Mouse (Mus musculus) mouse embryonic stem cell (cell line): ENCODE data around the gene Rnf38.

Source experiments
- in situ Hi-C, 2 experiments: fragments of 300-500 bp; cut with MboI; formaldehyde crosslinking; loops; 1 replicate in 1 of 2; 3 replicates in 1 of 2; pipeline ENCODE4 v1.14.3; 2019 to 2020; ENCODE audit warnings: low sequenced_read_pairs in 2 of 2, low pct_unique_long_range_greater_than_20kb in 1 of 2, mixed read lengths in 1 of 2; ENCODE audit not compliant: unreplicated experiment in 1 of 2

The Rnf38 gene

DNA sequence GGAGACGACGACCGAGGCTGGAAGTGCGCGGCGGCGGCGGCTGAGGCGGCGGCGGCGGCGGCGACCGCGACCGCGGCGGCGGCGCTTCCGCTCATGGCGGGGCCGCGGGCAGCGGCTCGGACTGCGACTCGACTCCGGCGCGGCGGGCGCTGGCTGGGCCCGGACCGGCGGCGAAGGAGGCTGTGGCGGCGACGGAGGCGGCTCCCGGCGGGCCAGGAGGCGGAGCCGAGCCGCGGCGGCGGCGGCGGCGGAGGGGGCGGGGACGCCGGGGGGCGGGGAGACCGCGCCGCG lies at the start of gene Rnf38:
Rnf38 (minus strand) TSS at position 77 of the 291 bp plus-strand sequence.
- in situ Hi-C loops: no loop called here

DNA sequence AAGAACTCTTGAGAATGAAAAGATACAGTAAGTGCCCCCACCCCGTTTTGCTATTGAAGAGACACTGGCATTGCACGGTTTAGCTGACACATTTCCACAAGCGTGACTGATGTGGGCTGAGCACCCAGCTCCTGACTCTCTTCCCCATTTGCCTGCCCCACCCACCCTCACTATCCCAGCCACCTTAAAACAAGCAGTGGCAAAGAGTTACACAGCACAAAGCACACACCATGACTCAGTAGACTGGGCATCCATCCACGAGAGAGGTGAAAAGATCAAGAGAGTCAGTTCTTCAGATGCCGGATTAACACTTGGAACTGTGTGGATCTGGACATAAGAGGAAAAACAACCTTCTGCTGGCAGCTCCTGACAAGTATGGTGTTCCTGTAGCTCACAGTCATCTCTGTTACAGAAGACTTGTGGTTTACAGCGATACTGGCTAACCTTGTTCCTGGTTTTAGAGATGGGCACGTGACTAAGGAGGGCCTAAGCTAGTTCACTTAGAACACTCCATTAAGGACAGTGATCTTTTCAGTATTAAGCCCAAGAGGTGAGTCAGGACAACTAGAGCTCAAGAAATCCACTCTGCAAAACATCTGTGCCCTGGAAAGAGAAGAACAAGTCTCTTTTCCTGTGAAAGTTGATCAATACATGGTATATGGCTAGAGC lies 48.1 kb upstream of the Rnf38 start:
- in situ Hi-C loops: no loop called here

- in situ Hi-C loops: no loop called here
Measured at GRCm38 (mm10) chr4:44271134-44271533, 37.5 kb upstream of the Rnf38 start.

GRCm38 (mm10) chr4:44269376-44269817 lies 35.8 kb upstream of the Rnf38 start:
- in situ Hi-C loops: no loop called here

DNA sequence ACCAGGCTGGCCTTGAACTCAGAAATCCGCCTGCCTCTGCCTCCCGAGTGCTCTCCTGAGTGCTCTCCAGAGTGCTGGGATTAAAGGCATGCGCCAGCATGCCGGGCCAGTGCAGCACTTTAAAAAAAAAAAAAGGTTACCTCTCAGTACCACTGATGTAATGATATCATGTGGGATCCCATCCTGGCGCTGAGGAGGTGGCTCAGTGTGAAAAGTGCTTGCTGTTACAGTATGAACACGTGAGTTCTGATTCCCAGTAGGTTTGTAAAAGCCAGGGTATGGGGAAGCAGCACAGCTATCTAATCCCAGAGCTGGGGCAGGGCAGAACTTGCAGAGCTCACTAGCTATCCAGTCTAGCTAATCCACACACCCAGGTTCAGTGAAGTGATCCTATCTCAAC lies 33.8 kb upstream of the Rnf38 start:
- in situ Hi-C loops: no loop called here

DNA sequence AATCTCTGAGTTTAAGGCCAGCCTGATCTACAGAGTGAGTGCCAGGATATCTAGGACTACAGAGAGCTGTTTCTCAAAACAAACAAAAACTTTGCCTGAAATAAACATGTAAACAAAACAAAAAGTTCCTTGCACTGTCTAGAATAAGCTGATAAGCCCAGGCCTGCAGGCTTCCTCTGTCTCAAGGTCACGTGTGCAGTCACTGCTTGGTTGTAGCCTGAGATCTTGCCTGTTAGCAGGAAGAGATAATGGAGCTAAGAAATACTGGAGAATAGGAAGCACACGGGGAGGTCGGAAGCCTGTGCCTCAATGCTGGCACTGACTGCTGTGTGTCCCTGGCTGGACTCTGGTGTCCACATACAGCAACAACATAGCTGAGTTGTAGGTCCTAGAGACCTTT lies 31.9 kb upstream of the Rnf38 start:
- in situ Hi-C loops: no loop called here

GRCm38 (mm10) chr4:44260244-44260643 lies 26.7 kb upstream of the Rnf38 start:
- in situ Hi-C loops: no loop called here

DNA sequence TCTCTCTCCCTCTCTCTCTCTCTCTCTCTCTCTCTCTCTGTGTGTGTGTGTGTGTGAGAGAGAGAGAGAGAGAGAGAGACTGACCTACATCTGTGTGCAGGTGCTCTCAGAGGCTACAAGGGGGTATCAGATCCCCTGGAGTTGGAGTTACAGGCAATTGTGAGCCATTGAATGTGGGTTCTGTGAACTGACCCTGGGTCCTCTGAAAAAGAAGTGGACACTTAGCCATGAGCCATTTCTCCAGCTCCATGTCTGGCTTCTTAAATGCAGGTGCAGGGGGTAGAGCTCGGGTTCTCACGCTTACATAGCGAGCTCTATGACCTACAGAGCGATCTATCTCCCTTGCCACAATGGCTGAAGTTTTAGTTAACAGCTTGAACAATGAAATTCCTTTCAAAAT lies 25.5 kb upstream of the Rnf38 start:
- in situ Hi-C loops: loop anchor here in 1 of 2 experiments (5.0 kb wide), 1 partner anchor 52 kb away; no protein-coding TSS in a partner anchor

- in situ Hi-C loops: no loop called here
Measured at GRCm38 (mm10) chr4:44254579-44254978, 21.0 kb upstream of the Rnf38 start.

GRCm38 (mm10) chr4:44253191-44253590 lies 19.6 kb upstream of the Rnf38 start:
- in situ Hi-C loops: no loop called here

DNA sequence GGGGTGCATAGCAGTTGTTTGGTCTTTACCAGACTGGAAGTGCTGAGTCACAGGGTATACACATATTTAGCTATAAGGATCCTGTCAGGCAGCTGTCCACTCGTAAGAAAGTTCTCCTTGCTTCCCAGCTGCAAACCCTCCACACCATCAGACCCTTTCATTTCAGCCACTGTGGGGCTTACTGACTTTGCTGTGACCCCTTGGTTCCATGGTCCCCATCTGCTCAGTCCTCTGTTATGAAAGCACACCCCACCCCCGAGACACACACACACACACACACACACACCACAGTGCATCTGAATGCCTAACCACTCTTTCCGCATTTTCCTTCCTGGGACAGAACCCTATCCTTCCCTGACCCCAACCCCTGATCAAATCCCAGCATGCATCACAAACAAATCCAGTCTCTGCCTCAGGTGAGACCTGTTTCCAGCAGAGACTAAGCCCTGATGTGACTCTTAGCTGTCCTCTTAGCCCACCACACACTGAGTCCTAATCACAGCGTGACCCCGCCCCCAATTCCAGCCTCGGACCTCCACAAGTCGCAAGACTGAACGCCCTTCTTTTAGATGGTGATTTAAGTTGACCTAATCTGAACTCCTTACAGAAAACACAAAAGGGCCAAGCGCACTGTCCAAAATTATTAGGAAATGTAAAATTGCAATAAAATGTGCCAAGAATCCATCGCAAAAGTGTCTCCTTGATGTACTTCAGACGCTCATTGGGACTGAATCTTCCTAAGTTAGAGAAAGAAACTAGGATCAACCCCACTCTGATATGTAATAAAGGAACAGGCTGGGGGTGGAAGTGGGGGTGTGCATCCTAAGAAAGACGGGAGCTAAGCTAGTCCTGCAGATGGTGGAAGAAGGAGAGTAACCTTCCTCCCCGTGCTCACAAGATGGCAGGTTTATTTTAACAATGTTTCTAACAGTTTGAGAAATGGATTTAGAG lies 18.7 kb upstream of the Rnf38 start:
- in situ Hi-C loops: no loop called here

GRCm38 (mm10) chr4:44251521-44251920 lies 17.9 kb upstream of the Rnf38 start:
- in situ Hi-C loops: no loop called here

- in situ Hi-C loops: no loop called here
Measured at GRCm38 (mm10) chr4:44249705-44250104, 16.1 kb upstream of the Rnf38 start.

- in situ Hi-C loops: no loop called here
Measured at GRCm38 (mm10) chr4:44247051-44247939, 13.7 kb upstream of the Rnf38 start.

DNA sequence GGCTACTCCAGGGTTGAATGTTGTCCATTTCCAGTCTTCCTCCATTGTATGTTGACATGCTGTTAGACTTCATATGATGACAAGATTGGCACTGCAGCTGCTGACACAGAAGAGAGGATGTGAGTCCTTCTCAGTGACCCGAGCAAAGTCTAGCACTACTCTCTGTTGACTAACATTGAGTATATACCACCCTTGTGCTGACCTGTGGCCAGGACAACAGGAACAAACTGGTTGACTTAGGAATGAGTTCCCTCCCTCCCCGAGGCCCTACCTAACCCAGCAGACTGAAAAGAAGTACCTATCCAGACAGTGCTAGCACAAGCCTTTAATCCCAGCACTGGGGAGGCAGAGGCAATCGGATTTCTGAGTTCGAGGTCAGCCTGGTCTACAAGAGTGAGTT lies 12.7 kb upstream of the Rnf38 start:
- in situ Hi-C loops: no loop called here

- in situ Hi-C loops: no loop called here
Measured at GRCm38 (mm10) chr4:44241638-44242037, 8.0 kb upstream of the Rnf38 start.

DNA sequence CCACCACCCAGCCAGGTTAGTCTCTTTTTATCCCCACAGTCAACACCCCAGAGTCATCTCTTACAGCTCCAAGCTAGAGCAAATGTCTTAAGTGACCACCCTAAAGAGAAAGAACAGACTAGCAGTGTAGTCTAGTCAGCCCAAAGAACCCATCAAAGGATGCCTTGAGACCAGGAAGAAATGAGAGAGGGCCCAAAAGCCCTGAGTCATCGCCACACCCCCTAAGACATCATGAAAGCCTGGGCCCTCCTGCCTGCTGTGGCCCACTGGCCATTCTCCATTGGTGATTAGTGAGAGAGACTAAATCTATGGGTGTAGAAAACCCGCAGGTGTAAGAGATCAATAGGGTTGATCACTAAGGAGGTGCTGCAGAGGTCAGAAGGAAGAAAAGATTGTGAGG lies 2.4 kb upstream of the Rnf38 start:
- in situ Hi-C loops: no loop called here

DNA sequence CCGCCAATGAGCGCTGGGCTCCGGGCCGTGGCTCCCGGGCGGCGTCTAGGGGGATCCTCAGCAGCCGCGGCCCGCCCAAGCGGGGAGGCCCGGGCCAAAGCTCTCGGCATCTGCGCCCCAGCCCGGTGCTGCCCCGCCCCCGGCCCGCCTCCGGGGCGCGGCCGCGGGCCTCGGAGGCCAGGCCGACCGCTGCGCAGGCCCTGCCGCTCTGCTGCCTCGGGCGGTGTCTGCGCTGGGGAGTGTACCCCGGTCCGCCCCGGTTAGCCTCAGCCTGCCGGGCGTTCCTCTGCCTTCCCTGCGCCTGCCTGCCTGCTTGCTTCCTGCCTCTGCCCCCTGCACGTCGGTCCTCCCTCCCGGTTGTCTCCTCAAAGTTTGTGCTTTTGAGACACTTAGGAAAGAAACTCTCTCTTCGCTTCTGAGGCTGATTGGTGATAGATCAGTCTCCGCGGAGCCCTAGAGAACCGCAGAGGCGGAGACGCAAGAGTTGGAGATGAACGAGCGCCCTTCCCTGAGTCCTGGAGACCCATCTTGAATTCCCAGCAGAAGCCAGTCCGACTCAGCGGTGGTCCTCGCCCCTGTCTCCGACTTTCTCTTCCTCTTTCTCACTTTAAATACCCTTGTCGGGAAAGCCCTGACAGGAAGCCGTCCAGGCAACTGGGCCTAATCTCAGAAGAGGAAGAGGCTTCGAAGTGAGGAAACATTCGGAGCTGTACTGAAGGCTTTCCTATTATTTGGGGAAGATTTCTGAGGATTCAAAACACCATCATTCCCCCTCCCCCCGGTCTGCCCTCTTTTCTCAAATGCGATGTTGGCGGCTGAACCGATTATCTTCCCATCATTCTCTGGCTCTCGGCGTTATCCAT lies 646 bp upstream of the Rnf38 start:
- in situ Hi-C loops: no loop called here
